Mouse (Mus musculus) right cerebral cortex, postnatal 25 days (tissue): ENCODE measurements around the gene Akap11.
"Not testable (repeated sequence)": the region's sequence is repeated elsewhere in the genome, so short reads cannot be mapped to it uniquely, and the experiment has no call there.

Source experiments
- DNase-seq: peaks from one replicate; pipeline ENCODE4 v3.0.0; 2022

Akap11 gene

GRCm38 (mm10) chr14:78536281-78537165 lies at the start of gene Akap11:
Akap11 (minus strand) TSS chr14:78536808.
- peak; percentile 94 for DNase-seq

- DNase-seq, result peak; percentile 45
Observed at GRCm38 (mm10) chr14:78584222-78584621, 47.6 kb upstream of the Akap11 start.

DNA sequence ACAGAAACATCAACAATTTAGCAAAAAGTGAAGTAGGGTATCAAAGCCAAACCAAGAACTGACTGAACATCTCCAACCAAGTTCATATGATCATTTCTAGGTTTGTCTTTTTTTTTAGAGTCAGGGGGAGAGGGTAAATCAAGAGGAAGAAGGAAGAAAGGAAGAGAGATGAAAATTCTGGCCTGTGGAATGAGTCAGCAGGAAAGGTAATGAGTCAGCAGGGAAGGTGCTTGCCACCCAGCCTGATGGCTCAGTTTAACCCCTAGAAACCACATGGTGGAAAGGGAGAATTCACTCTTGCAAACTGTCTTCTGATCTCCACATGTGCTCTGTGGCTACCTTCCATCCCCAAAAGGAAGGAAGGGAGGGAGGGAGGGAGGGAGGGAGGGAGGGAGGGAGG lies 46.6 kb upstream of the Akap11 start:
- no peak for DNase-seq

DNA sequence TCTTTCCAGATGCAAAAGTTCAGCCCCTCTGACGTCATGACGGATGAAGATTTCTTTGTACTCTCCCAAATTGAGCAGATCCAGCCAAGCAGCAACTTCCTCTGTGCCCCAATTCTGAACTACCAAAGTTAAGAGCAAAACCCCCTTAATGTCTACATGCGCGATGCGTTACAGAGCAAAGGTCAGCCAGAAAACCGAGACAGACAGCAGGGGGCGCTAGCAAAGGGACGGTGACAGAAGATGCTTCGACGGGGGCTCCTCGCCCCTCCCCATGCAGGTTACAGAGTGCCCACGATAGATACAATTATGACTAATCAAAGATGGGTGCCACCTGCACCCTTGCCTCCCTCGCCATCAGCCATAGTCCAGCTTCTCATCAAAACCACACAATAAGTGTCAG lies 39.3 kb upstream of the Akap11 start:
- DNase-seq, result no peak

DNA sequence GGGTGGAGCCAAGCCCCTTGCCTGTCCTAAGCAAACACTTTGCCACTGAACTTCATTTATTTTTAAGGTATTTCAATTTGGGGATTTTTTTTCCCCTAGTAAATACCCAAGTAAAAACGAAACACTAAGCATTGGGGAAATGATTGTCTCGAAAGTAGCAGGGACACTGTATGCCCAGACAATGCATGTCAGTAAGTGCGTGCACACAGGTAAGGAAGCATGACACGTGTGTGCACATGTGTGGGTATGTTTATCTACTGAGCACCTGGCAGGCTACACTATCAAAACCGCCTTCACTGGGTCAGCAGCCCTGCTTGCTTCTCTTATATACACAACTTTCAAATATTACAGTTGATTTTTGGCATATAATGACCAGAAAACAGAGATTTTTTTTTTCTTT lies 31.8 kb upstream of the Akap11 start:
- no peak for DNase-seq

DNA sequence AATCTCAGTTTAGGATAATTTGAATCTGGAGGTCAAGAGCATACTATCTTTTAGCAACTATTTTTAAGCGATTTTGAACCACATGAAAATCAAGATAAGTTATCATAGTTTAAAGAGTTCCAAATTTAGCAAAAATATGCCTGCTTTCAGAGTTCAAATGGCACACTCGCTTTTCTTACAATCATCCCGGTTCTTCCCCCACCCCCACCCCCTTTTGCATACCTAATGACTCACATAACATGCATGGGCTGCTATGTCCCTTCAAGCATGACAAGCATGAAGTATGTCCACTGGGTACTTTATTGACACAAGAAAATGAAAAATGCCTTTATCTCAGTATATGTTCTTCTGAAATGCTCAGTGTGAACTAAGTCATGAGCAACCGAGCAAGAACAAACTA lies 29.8 kb upstream of the Akap11 start:
- DNase-seq, result no peak

DNA sequence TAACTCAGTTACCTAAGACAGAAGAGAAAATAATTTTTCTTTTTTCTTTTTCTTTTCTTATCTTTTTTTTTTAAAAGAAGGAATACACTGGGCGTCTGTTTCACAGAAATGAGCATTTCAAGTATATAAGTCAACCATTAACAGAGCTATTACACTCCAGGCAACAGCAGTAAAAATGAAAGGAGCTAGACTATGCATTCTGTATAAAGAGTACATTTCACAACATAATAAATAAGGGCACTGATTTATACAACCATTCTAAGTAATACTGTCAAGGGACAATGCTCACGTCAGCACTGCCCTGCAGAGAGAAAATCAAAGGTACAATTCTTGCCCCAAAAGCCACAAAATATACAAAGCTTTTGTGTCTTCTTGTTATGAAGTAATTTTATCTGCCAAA lies 27.7 kb upstream of the Akap11 start:
- no peak for DNase-seq

GRCm38 (mm10) chr14:78563211-78563610 lies 26.6 kb upstream of the Akap11 start:
- DNase-seq, result no peak

- no peak for DNase-seq
Observed at GRCm38 (mm10) chr14:78562121-78562520, 25.5 kb upstream of the Akap11 start.

GRCm38 (mm10) chr14:78559042-78559441 lies 22.4 kb upstream of the Akap11 start:
- DNase-seq, result no peak

DNA sequence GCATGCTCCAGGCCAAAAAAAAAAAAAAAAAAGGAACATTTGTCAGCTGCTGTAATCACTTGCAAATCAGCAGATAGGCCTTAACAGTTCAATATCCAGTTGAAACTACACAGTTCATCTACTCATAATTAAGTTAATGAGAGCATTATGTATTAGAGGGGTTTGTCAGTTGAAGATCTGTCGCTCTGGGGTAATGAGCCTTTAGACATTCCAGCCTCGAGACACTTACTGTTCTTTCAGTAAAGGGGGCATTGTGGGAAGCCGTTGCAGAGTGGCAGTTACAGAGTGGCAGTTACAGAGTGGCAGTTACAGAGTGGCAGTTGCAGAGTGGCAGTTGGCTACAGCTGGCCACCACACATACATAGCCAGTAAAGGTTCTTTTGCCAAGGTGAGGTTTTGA lies 18.2 kb upstream of the Akap11 start:
- not testable (repeated sequence) for DNase-seq

DNA sequence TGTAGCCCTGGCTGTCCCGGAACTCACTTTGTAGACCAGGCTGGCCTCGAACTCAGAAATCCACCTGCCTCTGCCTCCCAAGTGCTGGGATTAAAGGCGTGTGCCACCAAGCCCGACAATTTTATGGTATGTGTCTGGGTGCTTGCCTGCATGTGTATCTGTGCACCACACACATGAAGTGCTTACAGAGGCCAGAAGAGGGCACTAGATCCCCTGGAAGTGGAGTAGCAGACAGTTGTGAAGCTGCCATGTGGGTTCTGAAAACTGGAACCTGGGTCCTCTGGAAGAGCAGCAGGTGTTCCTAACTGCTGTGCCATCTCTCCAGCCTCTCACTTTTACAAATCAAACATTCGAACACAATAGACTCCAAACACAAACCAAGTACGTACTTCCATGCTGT lies 17.1 kb upstream of the Akap11 start:
- no peak for DNase-seq

- no peak for DNase-seq
Observed at GRCm38 (mm10) chr14:78548807-78549206, 12.2 kb upstream of the Akap11 start.

GRCm38 (mm10) chr14:78541319-78541718 lies 4.7 kb upstream of the Akap11 start:
- no peak for DNase-seq

DNA sequence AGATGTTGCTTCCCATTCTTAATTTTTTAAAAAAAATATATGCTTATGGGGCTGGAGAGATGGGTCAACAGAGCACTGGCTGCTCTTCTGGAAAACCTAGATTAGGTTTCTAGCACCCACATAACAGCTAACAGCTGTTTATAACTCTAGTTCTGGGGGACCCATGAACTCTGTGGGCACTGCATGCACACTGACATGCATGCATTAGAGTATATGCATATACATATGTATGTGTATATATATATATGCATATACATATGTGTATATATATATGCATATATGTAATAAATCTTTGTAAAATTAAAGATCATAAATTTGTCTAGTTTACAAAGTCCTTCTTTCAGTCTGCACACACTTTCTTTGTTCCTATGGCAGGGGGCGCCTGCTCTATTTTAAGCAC lies 3.2 kb upstream of the Akap11 start:
- no peak for DNase-seq

DNA sequence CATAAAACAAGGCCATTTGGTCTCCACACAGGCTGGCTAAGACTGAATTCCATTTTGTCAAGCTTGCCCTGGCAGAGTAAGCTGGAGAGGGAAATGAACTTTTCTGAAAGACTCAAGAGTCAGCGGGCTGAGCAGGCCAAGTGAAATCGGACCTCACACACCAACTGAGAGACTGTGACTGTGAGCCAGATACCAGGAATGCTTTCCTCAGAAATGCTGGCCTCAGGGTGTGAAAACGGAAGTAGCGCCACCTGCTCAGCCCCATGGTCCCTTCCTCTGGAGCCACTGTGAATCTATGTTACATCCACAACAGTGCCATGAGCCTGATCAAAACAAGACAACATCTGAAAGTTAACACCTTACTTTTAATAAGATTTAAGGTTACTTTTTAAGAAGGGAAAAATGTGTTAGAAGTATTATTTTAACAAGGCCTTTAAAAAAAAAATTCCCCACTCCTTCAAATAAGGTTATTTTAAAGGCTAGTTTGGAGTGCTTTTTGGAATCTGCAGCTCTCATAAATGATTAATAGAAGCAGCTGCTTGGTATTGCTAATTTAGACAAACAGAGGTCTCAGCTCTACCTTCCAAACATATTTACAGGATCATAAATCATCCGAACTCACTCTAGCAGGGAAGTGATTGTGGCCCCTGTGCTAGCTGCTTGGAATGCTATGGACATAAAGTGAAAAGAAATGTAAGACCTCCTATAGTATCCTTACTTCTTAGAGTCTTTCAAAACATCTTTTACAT lies 2.1 kb upstream of the Akap11 start:
- DNase-seq, result no peak

GRCm38 (mm10) chr14:78537551-78537950 lies 943 bp upstream of the Akap11 start:
- peak; percentile 21 for DNase-seq

DNA sequence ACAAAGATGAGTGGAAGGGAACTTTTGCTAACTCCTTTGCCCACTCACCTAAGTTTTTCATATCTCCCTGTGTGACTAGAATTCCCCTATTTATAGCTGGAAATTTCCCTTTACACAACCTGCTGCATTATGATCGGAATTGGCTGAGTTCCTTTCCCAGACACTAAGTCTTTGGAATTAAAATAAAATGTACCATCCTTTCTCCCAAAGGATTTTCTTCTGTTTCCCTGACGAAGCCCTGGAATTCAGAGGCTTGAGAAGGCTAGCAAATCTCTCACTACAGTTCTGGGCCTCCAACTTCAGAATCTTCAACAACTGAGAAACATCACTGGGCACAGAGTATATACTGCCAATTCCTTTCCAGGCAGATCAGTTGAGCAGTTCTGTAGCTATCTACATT lies 1.2 kb downstream of the Akap11 start:
- DNase-seq, result no peak

GRCm38 (mm10) chr14:78534651-78535050 lies 2.0 kb downstream of the Akap11 start:
- DNase-seq, result no peak

- no peak for DNase-seq
Observed at GRCm38 (mm10) chr14:78533701-78534100, 2.9 kb downstream of the Akap11 start.

DNA sequence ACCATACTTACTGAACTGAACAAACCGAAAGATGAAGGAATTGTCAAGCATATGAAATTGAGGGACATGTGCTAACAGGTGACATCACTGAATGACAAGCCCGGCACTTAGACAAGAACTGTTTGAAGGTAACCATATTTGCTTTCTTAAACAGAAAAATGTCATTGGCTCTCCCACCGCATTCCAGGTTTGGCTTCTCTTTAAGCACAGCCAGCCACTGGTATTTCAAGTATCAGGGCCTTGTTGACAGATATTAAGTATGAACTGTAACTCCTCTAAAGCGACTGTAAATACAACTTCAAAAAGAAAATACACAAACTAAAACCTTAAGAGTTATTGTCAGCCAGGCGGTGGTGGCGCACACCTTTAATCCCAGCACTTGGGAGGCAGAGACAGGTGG lies 4.3 kb downstream of the Akap11 start:
- no peak for DNase-seq

DNA sequence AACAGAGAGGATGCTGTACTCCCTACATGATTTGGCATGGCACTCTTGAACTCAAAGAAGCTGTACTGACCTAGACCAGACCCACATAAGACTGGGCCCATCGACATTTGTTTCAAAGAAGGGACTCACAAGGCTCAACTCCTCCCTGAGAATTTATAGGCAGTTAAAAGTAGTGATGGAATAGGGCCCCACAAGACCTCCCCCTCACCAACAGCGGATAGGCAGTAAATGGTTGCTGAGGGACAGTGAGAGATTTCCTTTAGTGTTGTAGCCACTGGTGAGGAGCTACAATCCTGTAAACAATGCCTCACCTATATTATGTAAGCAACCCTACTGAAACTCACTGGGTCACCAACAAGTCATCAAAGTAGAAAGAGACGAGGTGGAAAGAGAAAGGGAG lies 6.4 kb downstream of the Akap11 start:
- no peak for DNase-seq

DNA sequence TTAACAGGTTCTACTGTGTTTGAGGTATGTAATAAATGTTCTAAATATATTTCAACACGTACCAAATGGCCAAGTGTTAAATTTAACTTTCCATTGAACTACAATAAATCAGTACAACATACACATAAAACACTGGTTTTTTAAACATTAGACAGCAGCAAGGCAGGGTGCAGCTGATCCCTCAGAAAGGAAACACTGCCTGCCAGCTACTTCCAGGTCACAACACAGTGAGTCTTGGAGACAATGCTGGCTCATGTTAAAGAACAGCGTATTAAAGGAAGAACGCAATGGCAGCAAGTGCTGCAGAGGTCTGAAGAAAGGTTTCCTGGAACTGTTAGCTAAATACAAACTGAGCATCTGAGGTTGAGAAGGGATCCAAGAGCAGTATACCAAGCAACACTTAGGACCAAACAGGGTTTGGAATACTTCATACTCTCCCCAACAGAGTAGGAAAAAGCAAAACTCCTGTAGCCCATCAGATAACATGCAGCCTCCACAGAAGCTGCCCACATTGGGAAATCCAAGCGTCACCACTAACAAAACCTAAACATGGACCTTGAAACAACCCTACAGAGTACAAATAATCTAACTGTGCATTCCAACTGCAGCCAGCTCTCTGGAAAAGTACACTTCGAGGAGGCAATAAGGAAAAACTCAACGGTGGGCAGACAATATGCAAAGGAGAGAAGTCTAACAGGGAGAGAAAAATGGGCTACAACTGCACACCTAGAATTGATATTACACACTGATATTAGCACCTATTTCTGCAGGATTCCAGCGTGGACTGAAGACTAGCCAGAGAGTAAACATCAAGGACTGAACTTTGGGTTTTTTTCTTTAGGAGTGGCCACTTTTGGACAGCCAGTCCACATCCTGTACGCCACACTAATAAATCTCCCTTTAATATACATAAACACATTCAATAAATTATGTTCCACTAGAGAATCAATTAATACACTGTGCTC lies 7.9 kb downstream of the Akap11 start:
- DNase-seq, result no peak
